ENCODE assay signal across 12 mouse cellular contexts in the genomic region with DNA sequence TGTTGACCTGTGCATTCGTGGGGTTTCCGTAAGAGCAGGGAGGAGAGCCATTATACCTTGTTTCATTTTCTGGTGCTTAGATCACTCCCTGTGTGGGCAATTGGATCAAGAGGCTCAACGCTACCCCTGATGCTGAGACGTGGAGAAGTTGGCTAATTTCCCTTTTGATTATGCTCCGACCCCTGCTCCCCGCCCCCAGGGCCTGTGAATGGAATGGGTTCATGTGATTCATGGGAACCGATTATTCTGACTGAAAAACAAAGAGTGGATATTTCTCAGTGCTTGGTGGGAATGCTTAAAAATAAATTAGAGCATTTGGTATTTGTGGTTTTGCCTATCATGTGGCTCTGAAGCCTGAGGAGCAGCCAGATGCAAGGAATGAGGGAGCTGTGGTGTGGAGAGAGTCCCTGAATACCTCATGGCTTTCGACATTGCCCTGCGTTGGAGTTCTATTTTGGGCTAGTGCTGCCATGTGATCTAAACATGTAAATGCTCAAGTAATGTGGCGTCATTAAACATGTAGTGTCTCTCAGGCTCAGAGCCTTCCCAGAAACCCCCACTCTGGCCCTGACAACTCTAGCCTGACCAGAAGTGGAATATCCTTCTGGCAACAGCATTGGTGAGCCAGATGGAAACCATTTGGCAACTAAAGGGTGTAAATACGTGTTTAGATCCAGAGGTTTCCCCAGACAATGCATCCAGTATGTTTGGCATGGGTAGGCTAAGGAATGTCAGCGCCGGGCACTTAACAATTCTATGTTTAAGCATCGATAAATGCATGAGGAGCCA. TPM values are rescaled to one million over a fixed set of nuclear protein-coding genes. Genes with fewer than 3 reads are reported as not detected.
DNase-seq lines count a peak whose midpoint lies in the region; ATAC-seq and TF ChIP-seq lines count a peak whose summit lies in the region.
"Had no signal": no experiment of that assay in that cellular context is flagged by ENCODE, and none has a peak within 500 bp of the region (broad histone marks: within the 10 kb centered on the region; RNA-seq: fewer than 3 reads in every experiment).

No protein-coding gene starts in this region.

- WGBS in liver, postnatal 0 days (ENCODE audit: insufficient replicate concordance), result 66% methylated on average over 14 of the region's 14 CpGs
- WGBS in liver, embryonic 12.5 days (ENCODE audit: insufficient replicate concordance), result 69% methylated on average over 14 of the region's 14 CpGs
- 32% methylated on average over 14 of the region's 14 CpGs for WGBS in embryonic facial prominence, embryonic 12.5 days
- 46% methylated on average over 14 of the region's 14 CpGs for WGBS in heart, embryonic 14.5 days

- TF ChIP-seq EP300 in liver, postnatal 0 days (IDR thresholded peaks at IDR 0.05; ENCODE audit: low read depth), result no peak

- no peak for TF ChIP-seq POLR2A in myocyte (IDR thresholded peaks at IDR 0.05; ENCODE audit: insufficient read length, low read depth)

- no peaks in the 10 kb centered on the region for H3K27me3 ChIP-seq in liver, postnatal 0 days (ENCODE audit: insufficient read depth, low read length)
- no peaks in the 10 kb centered on the region for H3K27me3 ChIP-seq in liver, embryonic 12.5 days (replicated peaks)
- H3K27me3 ChIP-seq in embryonic facial prominence, embryonic 12.5 days, result no peaks in the 10 kb centered on the region
- no peaks in the 10 kb centered on the region for H3K27me3 ChIP-seq in heart, embryonic 14.5 days (ENCODE audit: control insufficient read depth, insufficient read depth, low read length)
- H3K27me3 ChIP-seq in myocyte (ENCODE audit: control insufficient read depth, insufficient read depth, insufficient read length), result no peaks in the 10 kb centered on the region
- H3K27me3 ChIP-seq: hindbrain, embryonic 15.5 days had no signal

- H3K4me1 ChIP-seq in liver, postnatal 0 days (ENCODE audit: insufficient read depth), result peaks cover 15% of the 10 kb centered on the region; the same call in 1 of the 2 replicates
- no peaks in the 10 kb centered on the region for H3K4me1 ChIP-seq in liver, embryonic 12.5 days
- H3K4me1 ChIP-seq in embryonic facial prominence, embryonic 12.5 days, result peaks cover 81% of the 10 kb centered on the region
- peaks cover 22 to 29% of the 10 kb centered on the region in 2 experiments for H3K4me1 ChIP-seq in heart, embryonic 14.5 days (ENCODE audit: control insufficient read depth in 2 of 2, insufficient read depth in 2 of 2, low read length in 2 of 2)

- no peak for ATAC-seq in liver, postnatal 0 days
- no peak for ATAC-seq in liver, embryonic 12.5 days
- ATAC-seq in embryonic facial prominence, embryonic 12.5 days (ENCODE audit: insufficient number of reproducible peaks, insufficient read depth, low FRiP score, low TSS enrichment), result no peak
- no peak; the same call in 1 of the 2 replicates for ATAC-seq in heart, embryonic 14.5 days (ENCODE audit: insufficient number of reproducible peaks, insufficient read depth, low FRiP score, low read depth)

- H3K4me2 ChIP-seq in liver, postnatal 0 days (ENCODE audit: low read depth, low read length), result peak overlapping the region; percentile 38; the same call in 1 of the 2 replicates
- H3K4me2 ChIP-seq in liver, embryonic 12.5 days, result no peak overlapping the region
- peak overlapping the region; percentile 36 for H3K4me2 ChIP-seq in embryonic facial prominence, embryonic 12.5 days (replicated peaks)
- H3K4me2 ChIP-seq in heart, embryonic 14.5 days (ENCODE audit: low read length), result peak overlapping the region; percentile 19
- peak overlapping the region; percentile 19 for H3K4me2 ChIP-seq in myocyte (ENCODE audit: low read depth)
- H3K4me2 ChIP-seq: hindbrain, embryonic 15.5 days had no signal

- no peaks in the 10 kb centered on the region for H3K79me2 ChIP-seq in myocyte (ENCODE audit: control insufficient read depth, insufficient read depth)

- no peak overlapping the region for H3K4me3 ChIP-seq in liver, postnatal 0 days (ENCODE audit: low read depth, low read length)
- no peak overlapping the region for H3K4me3 ChIP-seq in liver, embryonic 12.5 days
- no peak overlapping the region for H3K4me3 ChIP-seq in embryonic facial prominence, embryonic 12.5 days
- no peak overlapping the region for H3K4me3 ChIP-seq in heart, embryonic 14.5 days (ENCODE audit: control insufficient read depth in 1 of 2, insufficient read depth in 1 of 2, low read depth in 1 of 2, low read length in 2 of 2)
- no peak overlapping the region for H3K4me3 ChIP-seq in myocyte
- H3K4me3 ChIP-seq: hindbrain, embryonic 15.5 days had no signal

- H3K9ac ChIP-seq in liver, postnatal 0 days (replicated peaks), result no peak overlapping the region
- H3K9ac ChIP-seq in liver, embryonic 12.5 days, result no peak overlapping the region
- peak overlapping the region; percentile 44; the same call in 1 of the 2 replicates for H3K9ac ChIP-seq in embryonic facial prominence, embryonic 12.5 days
- H3K9ac ChIP-seq in heart, embryonic 14.5 days (ENCODE audit: low read length), result no peak overlapping the region
- H3K9ac ChIP-seq: hindbrain, embryonic 15.5 days had no signal

- no peak overlapping the region for H3ac ChIP-seq in myocyte (ENCODE audit: control insufficient read depth, insufficient read length)

- H3K9me3 ChIP-seq in liver, postnatal 0 days (ENCODE audit: low read length), result no peaks in the 10 kb centered on the region
- H3K9me3 ChIP-seq in liver, embryonic 12.5 days (replicated peaks), result no peaks in the 10 kb centered on the region
- no peaks in the 10 kb centered on the region for H3K9me3 ChIP-seq in embryonic facial prominence, embryonic 12.5 days
- no peaks in the 10 kb centered on the region for H3K9me3 ChIP-seq in heart, embryonic 14.5 days (ENCODE audit: control insufficient read depth, low read length)
- H3K9me3 ChIP-seq: hindbrain, embryonic 15.5 days had no signal

- no peaks in the 10 kb centered on the region for H3K36me3 ChIP-seq in liver, postnatal 0 days (replicated peaks; ENCODE audit: insufficient read depth, low read length)
- no peaks in the 10 kb centered on the region for H3K36me3 ChIP-seq in liver, embryonic 12.5 days
- no peaks in the 10 kb centered on the region for H3K36me3 ChIP-seq in embryonic facial prominence, embryonic 12.5 days
- H3K36me3 ChIP-seq in heart, embryonic 14.5 days (ENCODE audit: control insufficient read depth, insufficient read depth, low read length), result no peaks in the 10 kb centered on the region
- H3K36me3 ChIP-seq in myocyte (ENCODE audit: control insufficient read depth, insufficient read depth), result no peaks in the 10 kb centered on the region
- H3K36me3 ChIP-seq: hindbrain, embryonic 15.5 days had no signal

- 0 out of 2 replicates have a peak overlapping the region, but pooled peaks have one; percentile 77 for H3K27ac ChIP-seq in liver, postnatal 0 days (ENCODE audit: low read depth)
- H3K27ac ChIP-seq in liver, embryonic 12.5 days, result no peak overlapping the region
- peak overlapping the region; percentile 96 for H3K27ac ChIP-seq in embryonic facial prominence, embryonic 12.5 days
- H3K27ac ChIP-seq in heart, embryonic 14.5 days (replicated peaks in 1 of 2; ENCODE audit: control insufficient read depth in 1 of 2, insufficient read depth in 1 of 2, low read depth in 2 of 2, low read length in 2 of 2), result peak overlapping the region; percentile 86 to 87

- TF ChIP-seq CTCF in liver, postnatal 0 days (IDR thresholded peaks at IDR 0.05; ENCODE audit: low read depth), result no peak

- no peak for DNase-seq in liver, postnatal 0 days
- no peak for DNase-seq in cerebellum, postnatal 14 days
- DNase-seq in adrenal gland, postnatal 25 days, result no peak
- no peak for DNase-seq in urinary bladder, adult 2 months (ENCODE audit: low spot score)
- DNase-seq: right cerebral cortex, postnatal 25 days had no signal

TF ChIP-seq in myocyte, 11 proteins besides CTCF, POLR2A, EP300 and RAD21:
- TF ChIP-seq REST (IDR thresholded peaks at IDR 0.05; ENCODE audit: insufficient read depth, insufficient read length), result no peak
- TF ChIP-seq USF1 (IDR thresholded peaks at IDR 0.05; ENCODE audit: low read depth), result peak; percentile 37

RNA-seq across cellular contexts. Expression of gene 4930558K02Rik, which starts 24.5 kb away (rescaled TPM):
- not detected in 2 replicates for polyA plus RNA-seq in liver, postnatal 0 days (2015; fragmentation: Nextera tagmentation; extraction: Ambion mirVana)
- not detected in 2 replicates for polyA plus RNA-seq in liver, embryonic 12.5 days (2016; fragmentation: Nextera tagmentation; extraction: Ambion mirVana)
- polyA plus RNA-seq in embryonic facial prominence, embryonic 12.5 days (2016; fragmentation: Nextera tagmentation; extraction: Ambion mirVana), result not detected in 2 replicates
- polyA plus RNA-seq in heart, embryonic 14.5 days (2014; fragmentation: Nextera tagmentation; extraction: Ambion mirVana), result not detected in 2 replicates
- not detected for polyA plus RNA-seq in myocyte (2012; fragmentation: generic; extraction: Trizol)
- total RNA-seq in adrenal gland, postnatal 25 days (2021), result not detected in 2 replicates
- polyA plus RNA-seq in urinary bladder, adult 2 months (2012; rRNA removed), result 0.06 TPM in 1 of 2 replicates, not detected in the other
- total RNA-seq: left cerebral cortex, postnatal 10 days; monocyte, adult 5-6 weeks had no signal

RNA-seq across cellular contexts. Expression of gene Pigc, which starts 34.9 kb away (rescaled TPM):
- 17.7 and 20.7 TPM in 2 replicates for polyA plus RNA-seq in liver, postnatal 0 days (2015; fragmentation: Nextera tagmentation; extraction: Ambion mirVana)
- polyA plus RNA-seq in liver, embryonic 12.5 days (2016; fragmentation: Nextera tagmentation; extraction: Ambion mirVana), result 12.2 and 14.7 TPM in 2 replicates
- polyA plus RNA-seq in embryonic facial prominence, embryonic 12.5 days (2016; fragmentation: Nextera tagmentation; extraction: Ambion mirVana), result 44.1 and 48.3 TPM in 2 replicates
- polyA plus RNA-seq in heart, embryonic 14.5 days (2014; fragmentation: Nextera tagmentation; extraction: Ambion mirVana), result 24.8 and 33.1 TPM in 2 replicates
- polyA plus RNA-seq in myocyte (2012; fragmentation: generic; extraction: Trizol), result 18.9 TPM
- 16.9 and 22.0 TPM in 2 replicates for total RNA-seq in adrenal gland, postnatal 25 days (2021)
- polyA plus RNA-seq in urinary bladder, adult 2 months (2012; rRNA removed), result 23.2 and 26.1 TPM in 2 replicates
